Mouse (Mus musculus): ENCODE data around the gene Atg4b. TPM values are rescaled to one million over a fixed set of nuclear protein-coding genes. Genes with fewer than 3 reads are reported as not detected.

Atg4b gene
- polyA plus RNA-seq, 1 experiment from 2014 or later: 66.7 TPM

GRCm38 (mm10) chr1:93748539-93748938 is 2.8 kb upstream of the Atg4b start:
- peak; percentile 60; the same call in 1 of the 2 replicates for ATAC-seq
- Histone ChIP-seq H3K4me2 (replicated peaks; ENCODE audit: low read depth) (no peak overlapping the region), H3K4me1 (replicated peaks; ENCODE audit: control insufficient read depth, insufficient read depth, low read length) (peaks cover 6% of the 10 kb centered on the region; the same call in 1 of the 2 replicates), H3K27ac (ENCODE audit: low read depth, low read length) (peak overlapping the region; percentile 57; the same call in 1 of the 2 replicates), H3K9me3 (ENCODE audit: control insufficient read depth) (no peaks in the 10 kb centered on the region), H3K9ac (ENCODE audit: low read depth, low read length) (no peak overlapping the region), H3K36me3 (ENCODE audit: control insufficient read depth, insufficient read depth) (peaks cover 19% of the 10 kb centered on the region), H3K27me3 (replicated peaks; ENCODE audit: control insufficient read depth, insufficient read depth, low read length) (no peaks in the 10 kb centered on the region), H3K4me3 (ENCODE audit: low read depth, low read length) (no peak overlapping the region)
- 55% methylated on average over 1 of the region's 1 CpGs for WGBS
- TF ChIP-seq CTCF (IDR thresholded peaks at IDR 0.05; ENCODE audit: low read depth): no peak

DNA sequence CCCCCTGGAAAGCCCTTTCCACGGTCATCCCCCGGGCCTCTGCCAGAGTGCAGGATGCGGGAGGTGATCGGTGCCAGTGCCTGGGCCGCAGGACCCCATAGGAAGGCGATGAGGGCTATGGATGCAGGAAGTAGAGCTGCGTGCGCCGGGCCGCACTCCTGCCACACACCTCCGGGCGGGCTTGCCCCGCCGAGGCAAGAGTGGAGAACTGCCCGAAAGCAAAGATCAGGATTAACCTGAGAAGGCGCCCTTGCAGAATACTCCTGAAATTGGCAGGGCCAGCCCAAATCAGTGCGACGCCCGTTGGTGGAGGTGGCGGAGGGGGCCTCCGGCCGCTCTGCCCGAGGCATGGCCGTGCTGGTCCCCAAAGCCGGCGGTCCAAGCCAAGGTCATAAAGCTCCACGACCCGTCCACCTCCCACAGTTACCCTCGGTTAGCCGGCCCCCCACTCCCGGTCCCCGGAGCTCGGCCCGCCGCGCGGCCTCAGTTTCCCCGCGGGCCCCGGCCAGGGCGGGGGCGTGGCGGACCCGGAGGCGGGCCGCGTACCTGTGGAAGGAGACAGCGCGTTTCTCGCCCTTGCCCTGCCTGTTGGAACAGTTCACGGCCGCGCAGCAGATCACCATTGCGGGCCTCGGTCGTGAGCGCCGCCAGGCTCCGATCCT is 2.7 kb downstream of the Atg4b start:
- TF ChIP-seq CTCF (IDR thresholded peaks at IDR 0.05; ENCODE audit: low read depth): no peak

GRCm38 (mm10) chr1:93754573-93755290 is 3.4 kb downstream of the Atg4b start, which contains the start of gene Thap4:
Thap4 (minus strand) TSS chr1:93754864.
- H3K9ac ChIP-seq (ENCODE audit: low read depth, low read length): peak within 1 kb of the TSS; percentile 85
- no peaks in the 10 kb centered on the region for H3K9me3 ChIP-seq (ENCODE audit: control insufficient read depth)
- peak; percentile 88 for ATAC-seq
- 1% methylated on average over 108 of the region's 121 CpGs for WGBS
- no peak for TF ChIP-seq CTCF (IDR thresholded peaks at IDR 0.05; ENCODE audit: low read depth)
- H3K27me3 ChIP-seq (replicated peaks; ENCODE audit: control insufficient read depth, insufficient read depth, low read length): no peaks in the 10 kb centered on the region
- peaks cover 9% of the 10 kb centered on the region for H3K36me3 ChIP-seq (ENCODE audit: control insufficient read depth, insufficient read depth)
- H3K4me2 ChIP-seq (replicated peaks; ENCODE audit: low read depth): peak within 1 kb of the TSS; percentile 83
- peak within 1 kb of the TSS; percentile 83 for H3K27ac ChIP-seq (ENCODE audit: low read depth, low read length)
- H3K4me1 ChIP-seq (replicated peaks; ENCODE audit: control insufficient read depth, insufficient read depth, low read length): peaks cover 7% of the 10 kb centered on the region
- H3K4me3 ChIP-seq (ENCODE audit: low read depth, low read length): peak within 1 kb of the TSS; percentile 99

More for the DNA sequence above, 2.7 kb downstream of the Atg4b start:
- Histone ChIP-seq H3K36me3 (ENCODE audit: control insufficient read depth, insufficient read depth) (peaks cover 14% of the 10 kb centered on the region), H3K9me3 (ENCODE audit: control insufficient read depth) (no peaks in the 10 kb centered on the region), H3K27ac (ENCODE audit: low read depth, low read length) (peak overlapping the region; percentile 83), H3K4me1 (replicated peaks; ENCODE audit: control insufficient read depth, insufficient read depth, low read length) (peaks cover 7% of the 10 kb centered on the region), H3K9ac (ENCODE audit: low read depth, low read length) (peak overlapping the region; percentile 85), H3K4me3 (ENCODE audit: low read depth, low read length) (peak overlapping the region; percentile 99), H3K4me2 (replicated peaks; ENCODE audit: low read depth) (peak overlapping the region; percentile 83), H3K27me3 (replicated peaks; ENCODE audit: control insufficient read depth, insufficient read depth, low read length) (no peaks in the 10 kb centered on the region)
- ATAC-seq: peak; percentile 15; the same call in 1 of the 2 replicates
- WGBS: under 1% methylated on average over 43 of the region's 59 CpGs

DNA sequence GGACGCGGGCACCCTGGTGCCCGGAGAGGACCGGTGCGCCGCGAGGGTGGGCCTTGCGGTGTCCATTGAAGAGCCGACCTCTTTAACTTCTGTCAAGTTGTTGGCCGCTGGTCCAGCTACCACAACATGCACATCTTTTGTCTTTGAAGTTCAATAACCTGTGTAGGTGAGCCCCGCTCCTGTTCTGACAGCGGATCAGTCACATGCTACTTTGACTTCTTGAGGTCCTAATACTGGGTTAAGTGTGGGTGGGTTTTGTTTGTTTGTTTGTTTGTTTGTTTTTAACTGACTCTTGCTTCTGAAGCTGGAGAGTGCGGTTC is 4.0 kb downstream of the Atg4b start:
- under 1% methylated on average over 13 of the region's 13 CpGs for WGBS
- ATAC-seq: no peak

DNA sequence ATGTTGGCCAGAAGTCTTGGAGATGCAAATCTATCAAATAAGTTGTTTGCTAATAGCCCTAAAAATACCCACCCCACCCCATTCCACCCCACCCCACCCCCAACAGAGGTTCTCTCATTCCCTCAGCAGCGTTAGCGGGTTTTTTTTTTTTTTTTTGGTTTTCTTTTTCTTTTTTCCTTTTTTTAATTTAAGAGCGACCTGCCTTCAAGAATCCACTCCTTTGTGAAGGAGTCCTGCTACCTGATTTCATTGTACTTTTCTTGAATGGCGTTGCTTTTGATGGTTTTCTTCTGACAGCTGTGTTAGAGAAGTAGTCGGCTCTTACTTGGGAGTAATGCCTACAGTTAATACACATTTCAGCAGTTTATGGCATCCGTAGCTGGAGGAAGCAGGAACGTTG is 4.3 kb downstream of the Atg4b start:
- H3K9ac ChIP-seq (ENCODE audit: low read depth, low read length): peak overlapping the region; percentile 85
- H3K4me2 ChIP-seq (replicated peaks; ENCODE audit: low read depth): peak overlapping the region; percentile 83
- no peak overlapping the region for H3K27ac ChIP-seq (ENCODE audit: low read depth, low read length)
- no peaks in the 10 kb centered on the region for H3K9me3 ChIP-seq (ENCODE audit: control insufficient read depth)
- peaks cover under 1% of the 10 kb centered on the region; the same call in 1 of the 2 replicates for H3K36me3 ChIP-seq (ENCODE audit: control insufficient read depth, insufficient read depth)
- TF ChIP-seq CTCF (IDR thresholded peaks at IDR 0.05; ENCODE audit: low read depth): no peak
- no peak for ATAC-seq
- WGBS: 20% methylated on average over 7 of the region's 7 CpGs
- peaks cover 7% of the 10 kb centered on the region for H3K4me1 ChIP-seq (replicated peaks; ENCODE audit: control insufficient read depth, insufficient read depth, low read length)
- H3K4me3 ChIP-seq (ENCODE audit: low read depth, low read length): peak overlapping the region; percentile 99
- no peaks in the 10 kb centered on the region for H3K27me3 ChIP-seq (replicated peaks; ENCODE audit: control insufficient read depth, insufficient read depth, low read length)

More for the DNA sequence above, 4.0 kb downstream of the Atg4b start:
- no peaks in the 10 kb centered on the region for H3K9me3 ChIP-seq (ENCODE audit: control insufficient read depth)
- H3K36me3 ChIP-seq (ENCODE audit: control insufficient read depth, insufficient read depth): peaks cover 4% of the 10 kb centered on the region
- peak overlapping the region; percentile 83 for H3K4me2 ChIP-seq (replicated peaks; ENCODE audit: low read depth)
- TF ChIP-seq CTCF (IDR thresholded peaks at IDR 0.05; ENCODE audit: low read depth): no peak
- peak overlapping the region; percentile 83 for H3K27ac ChIP-seq (ENCODE audit: low read depth, low read length)
- peaks cover 7% of the 10 kb centered on the region for H3K4me1 ChIP-seq (replicated peaks; ENCODE audit: control insufficient read depth, insufficient read depth, low read length)
- H3K9ac ChIP-seq (ENCODE audit: low read depth, low read length): peak overlapping the region; percentile 85
- no peaks in the 10 kb centered on the region for H3K27me3 ChIP-seq (replicated peaks; ENCODE audit: control insufficient read depth, insufficient read depth, low read length)
- peak overlapping the region; percentile 99 for H3K4me3 ChIP-seq (ENCODE audit: low read depth, low read length)

GRCm38 (mm10) chr1:93756154-93756553 is 4.9 kb downstream of the Atg4b start:
- no peak for TF ChIP-seq CTCF (IDR thresholded peaks at IDR 0.05; ENCODE audit: low read depth)
- H3K36me3 ChIP-seq (ENCODE audit: control insufficient read depth, insufficient read depth): no peaks in the 10 kb centered on the region
- H3K4me2 ChIP-seq (replicated peaks; ENCODE audit: low read depth): no peak overlapping the region
- no peak overlapping the region for H3K4me3 ChIP-seq (ENCODE audit: low read depth, low read length)
- ATAC-seq: no peak
- H3K4me1 ChIP-seq (replicated peaks; ENCODE audit: control insufficient read depth, insufficient read depth, low read length): peaks cover 7% of the 10 kb centered on the region
- H3K27ac ChIP-seq (ENCODE audit: low read depth, low read length): no peak overlapping the region
- no peak overlapping the region for H3K9ac ChIP-seq (ENCODE audit: low read depth, low read length)
- H3K9me3 ChIP-seq (ENCODE audit: control insufficient read depth): no peaks in the 10 kb centered on the region
- H3K27me3 ChIP-seq (replicated peaks; ENCODE audit: control insufficient read depth, insufficient read depth, low read length): no peaks in the 10 kb centered on the region

Measured in intestine, postnatal 0 days (tissue).